Mouse (Mus musculus): ENCODE measurements around the gene Pitpnc1.

Gene Pitpnc1

GRCm38 (mm10) chr11:107283632-107284031 lies 186.9 kb downstream of the Pitpnc1 start:
- no peak for ATAC-seq (ENCODE audit: low TSS enrichment)

GRCm38 (mm10) chr11:107282481-107282880 lies 188.0 kb downstream of the Pitpnc1 start:
- ATAC-seq (ENCODE audit: low TSS enrichment) = peak; percentile 47

- no peak for ATAC-seq (ENCODE audit: low TSS enrichment)
Measured at GRCm38 (mm10) chr11:107279258-107279657, 191.2 kb downstream of the Pitpnc1 start.

GRCm38 (mm10) chr11:107276898-107277297 lies 193.6 kb downstream of the Pitpnc1 start:
- ATAC-seq (ENCODE audit: low TSS enrichment) = no peak

GRCm38 (mm10) chr11:107276337-107276736 lies 194.2 kb downstream of the Pitpnc1 start:
- ATAC-seq (ENCODE audit: low TSS enrichment) = no peak

GRCm38 (mm10) chr11:107275902-107276301 lies 194.6 kb downstream of the Pitpnc1 start:
- ATAC-seq (ENCODE audit: low TSS enrichment) = peak; percentile 64; the same call in 1 of the 2 replicates

DNA sequence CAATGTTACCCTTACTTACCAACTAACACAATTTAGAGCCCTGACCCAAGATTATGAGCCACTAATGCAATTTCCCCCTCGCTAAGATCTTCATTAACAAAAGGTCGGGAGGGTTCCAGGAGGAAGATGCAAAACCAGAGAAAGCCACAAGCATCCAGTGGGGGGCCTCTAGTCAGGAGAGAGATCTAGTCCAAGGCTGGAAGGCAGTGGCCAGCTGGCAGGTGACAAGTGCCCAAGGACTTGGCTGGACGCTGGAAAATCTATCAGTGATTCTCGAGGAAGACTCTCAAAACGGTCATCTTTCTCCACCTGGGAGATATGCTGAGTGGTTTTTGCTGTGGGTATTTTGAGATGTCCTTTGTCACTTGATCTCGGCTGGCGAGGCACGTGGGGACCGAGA lies 196.3 kb downstream of the Pitpnc1 start:
- ATAC-seq (ENCODE audit: low TSS enrichment) = no peak

DNA sequence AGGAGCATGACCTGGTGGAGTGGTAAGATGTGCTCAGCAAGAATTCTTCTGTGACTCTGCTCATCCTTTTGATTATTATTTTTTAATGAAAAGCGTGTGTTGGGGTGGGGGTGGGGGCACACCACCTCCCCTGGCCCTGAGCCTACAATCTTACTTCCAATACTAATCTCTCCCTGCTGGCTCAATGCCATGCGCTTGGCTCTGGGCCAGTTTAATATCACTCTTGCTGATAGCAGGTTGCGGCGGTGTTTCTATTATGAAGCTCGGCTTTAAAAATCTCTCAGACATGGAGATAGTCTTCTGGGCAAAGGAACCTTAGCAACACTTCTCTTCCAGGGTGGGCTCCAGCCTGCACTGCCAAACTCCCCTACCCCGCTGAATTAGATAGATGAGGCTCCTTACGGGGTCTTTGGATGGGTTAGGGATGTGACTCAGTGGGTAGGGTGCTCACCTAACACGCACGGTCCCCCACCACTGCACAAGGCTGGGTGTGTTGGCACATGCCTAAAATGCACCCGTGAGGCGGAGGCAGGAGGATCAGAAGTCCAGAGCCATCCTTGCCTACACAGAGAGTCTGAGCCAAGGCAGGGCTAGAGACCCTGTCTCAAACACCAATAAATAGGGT lies 198.0 kb downstream of the Pitpnc1 start:
- ATAC-seq (ENCODE audit: low TSS enrichment) = no peak

- ATAC-seq (ENCODE audit: low TSS enrichment) = no peak
Measured at GRCm38 (mm10) chr11:107270564-107270963, 199.9 kb downstream of the Pitpnc1 start.

DNA sequence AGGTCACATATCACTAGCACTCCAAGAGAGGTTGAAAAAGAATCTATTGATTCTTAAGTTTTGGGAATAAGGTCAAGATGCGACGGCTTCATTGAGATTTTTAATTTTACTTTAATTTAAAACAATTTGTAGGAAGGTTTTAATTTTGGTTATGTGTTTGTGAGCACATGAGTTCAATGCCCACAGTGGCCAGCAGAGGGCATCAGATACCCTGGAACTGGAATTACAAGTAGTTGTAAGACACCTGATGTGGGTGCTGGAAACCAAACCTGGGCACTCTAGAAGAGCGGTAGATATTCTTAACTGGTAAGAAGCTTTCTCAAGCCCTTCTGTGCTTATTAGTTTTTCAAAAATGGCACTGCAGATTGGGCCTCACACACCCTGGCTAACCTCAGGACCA lies 203.0 kb downstream of the Pitpnc1 start:
- no peak for ATAC-seq (ENCODE audit: low TSS enrichment)

DNA sequence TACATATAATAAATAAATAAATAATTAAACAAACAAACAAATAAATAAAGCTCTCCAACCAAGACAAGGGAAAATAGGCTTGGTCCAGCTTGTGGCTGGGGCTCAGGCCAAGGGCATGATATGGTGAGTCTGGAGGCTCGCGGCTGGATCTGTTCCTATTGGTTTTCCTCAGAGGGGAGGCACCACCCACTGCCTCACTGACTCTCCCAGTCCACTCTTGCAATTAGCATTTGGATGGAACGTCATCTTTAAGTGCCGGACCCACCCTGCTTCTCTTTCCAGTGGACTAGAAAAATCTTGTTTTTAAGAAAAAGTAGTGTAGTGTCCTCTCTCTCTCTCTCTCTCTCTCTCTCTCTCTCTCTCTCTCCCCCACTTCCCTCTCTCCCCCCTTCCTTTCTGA lies 204.6 kb downstream of the Pitpnc1 start:
- no peak for ATAC-seq (ENCODE audit: low TSS enrichment)

- no peak for ATAC-seq (ENCODE audit: low TSS enrichment)
Measured at GRCm38 (mm10) chr11:107264889-107265615, 205.4 kb downstream of the Pitpnc1 start.

- ATAC-seq (ENCODE audit: low TSS enrichment) = no peak
Measured at GRCm38 (mm10) chr11:107263838-107264237, 206.7 kb downstream of the Pitpnc1 start.

DNA sequence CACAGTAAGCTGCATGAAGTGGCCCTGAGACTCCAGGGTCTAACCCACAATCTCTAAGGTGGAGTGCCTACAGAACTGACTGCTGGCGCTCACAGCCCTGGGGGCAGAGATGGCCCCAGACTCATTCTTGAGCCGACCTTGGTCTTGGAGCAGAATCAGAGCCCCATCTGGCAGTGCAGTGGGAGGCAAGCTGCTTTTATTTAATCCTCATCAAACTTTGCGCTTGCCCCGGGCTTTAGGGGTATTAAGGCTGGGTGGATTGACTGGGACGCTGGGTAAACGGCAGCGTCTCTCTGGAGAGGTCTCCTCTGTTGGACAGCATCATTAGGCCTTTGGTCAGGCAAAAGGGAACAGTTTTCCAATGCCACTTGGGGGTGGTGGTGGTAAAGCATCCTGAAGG lies 211.1 kb downstream of the Pitpnc1 start:
- no peak for ATAC-seq (ENCODE audit: low TSS enrichment)

- ATAC-seq (ENCODE audit: low TSS enrichment) = no peak
Measured at GRCm38 (mm10) chr11:107255185-107255584, 215.3 kb downstream of the Pitpnc1 start.

GRCm38 (mm10) chr11:107254181-107254580 lies 216.3 kb downstream of the Pitpnc1 start:
- no peak for ATAC-seq (ENCODE audit: low TSS enrichment)

DNA sequence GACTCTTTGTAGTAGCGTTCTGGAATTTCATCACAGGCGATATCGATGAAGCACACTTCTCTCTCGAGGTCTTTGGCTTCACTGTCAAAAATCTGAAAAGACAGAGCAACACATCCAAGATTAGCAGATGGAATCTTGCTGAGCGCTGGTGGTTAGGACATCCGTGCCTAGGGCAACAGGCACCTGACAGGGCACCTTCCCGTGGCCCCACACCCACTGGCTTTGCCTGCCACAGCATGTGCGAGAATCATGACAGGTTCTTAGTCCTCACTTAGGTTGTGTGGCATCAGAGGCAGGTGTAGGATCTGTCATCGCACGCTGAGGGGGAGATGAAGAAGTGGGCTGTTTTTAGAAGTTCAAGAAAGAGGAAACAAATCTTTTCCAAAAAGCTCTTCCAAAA lies 218.5 kb downstream of the Pitpnc1 start:
- ATAC-seq (ENCODE audit: low TSS enrichment) = peak; percentile 34; the same call in 1 of the 2 replicates

- ATAC-seq (ENCODE audit: low TSS enrichment) = no peak
Measured at GRCm38 (mm10) chr11:107251460-107251859, 219.0 kb downstream of the Pitpnc1 start.

DNA sequence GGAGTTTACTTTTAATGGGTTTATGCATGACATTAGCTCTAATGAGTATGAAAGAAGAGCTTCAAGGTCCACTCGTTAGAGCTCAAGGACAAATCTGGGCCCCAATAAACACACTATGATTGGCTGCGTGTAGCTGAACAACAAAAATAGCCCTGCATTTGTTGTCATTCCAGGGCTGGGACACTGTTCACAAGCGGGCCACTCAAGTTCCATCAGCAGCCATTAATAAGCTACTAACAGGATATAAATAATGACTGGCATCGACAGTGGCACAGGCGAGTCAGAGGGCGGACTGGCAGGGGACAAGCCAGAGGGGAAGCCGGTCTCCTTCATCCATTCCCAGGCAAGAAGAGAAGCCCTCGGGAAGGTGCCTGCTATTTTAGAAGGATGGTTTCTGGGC lies 219.6 kb downstream of the Pitpnc1 start:
- no peak for ATAC-seq (ENCODE audit: low TSS enrichment)

GRCm38 (mm10) chr11:107248753-107249152 lies 221.7 kb downstream of the Pitpnc1 start:
- ATAC-seq (ENCODE audit: low TSS enrichment) = peak; percentile 33; the same call in 1 of the 2 replicates

DNA sequence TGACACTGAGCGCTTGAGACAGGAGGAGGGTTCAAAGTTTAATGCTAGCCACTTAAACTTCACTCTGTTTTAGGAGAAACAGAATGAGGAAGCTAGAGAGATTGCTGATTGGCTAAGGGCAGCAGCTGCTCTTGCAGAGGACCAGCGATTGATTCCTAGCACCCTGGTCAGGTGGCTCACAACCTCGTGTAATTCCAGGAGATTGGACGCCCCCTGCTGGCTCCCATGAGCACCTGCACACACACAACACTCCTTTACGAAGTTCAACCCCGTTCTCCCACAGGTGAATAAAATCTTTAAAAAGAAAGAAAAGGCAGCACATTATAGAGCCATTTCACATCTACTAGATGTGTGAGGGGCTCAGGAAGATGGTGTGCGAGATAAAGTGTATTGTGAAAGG lies 224.8 kb downstream of the Pitpnc1 start:
- ATAC-seq (ENCODE audit: low TSS enrichment) = no peak

DNA sequence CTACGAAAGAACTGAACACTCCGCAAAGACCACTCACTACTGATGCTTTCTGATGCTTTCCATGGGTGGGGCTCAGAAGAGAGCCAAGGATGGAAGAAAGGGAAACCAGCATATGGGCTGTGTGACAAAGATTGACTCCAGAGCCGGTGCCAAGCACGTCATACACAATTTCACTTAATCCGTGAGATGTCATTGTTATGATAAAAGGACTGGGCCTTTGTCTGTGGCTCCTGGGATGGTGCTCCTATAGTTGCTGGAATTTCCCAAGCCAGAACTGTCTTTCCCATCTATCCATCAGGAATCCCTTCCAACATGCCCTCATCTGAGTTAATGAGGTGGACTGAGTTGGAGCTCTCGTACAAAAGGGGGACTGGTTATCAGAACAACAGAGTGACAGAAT lies 227.4 kb downstream of the Pitpnc1 start:
- ATAC-seq (ENCODE audit: low TSS enrichment) = no peak

DNA sequence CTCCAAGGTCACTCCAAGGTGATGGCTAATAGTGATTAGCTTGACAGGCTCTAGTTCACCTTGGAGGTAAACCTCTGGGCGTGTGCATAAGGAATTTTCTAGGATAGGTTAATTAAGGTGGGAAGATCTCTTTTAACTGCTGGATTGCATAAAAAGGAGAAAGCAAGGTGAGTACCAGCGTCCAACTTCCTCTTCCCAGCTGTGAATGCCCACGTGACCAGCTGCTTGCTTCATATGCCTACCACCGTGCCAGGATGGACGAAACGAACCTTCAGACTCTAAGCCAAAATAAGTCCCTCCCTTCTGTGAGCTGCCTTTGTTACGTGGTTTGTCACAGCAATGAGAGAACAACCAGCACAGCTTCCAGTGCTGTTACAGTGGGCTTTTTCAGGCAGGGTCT lies 228.8 kb downstream of the Pitpnc1 start:
- ATAC-seq (ENCODE audit: low TSS enrichment) = no peak

- no peak for ATAC-seq (ENCODE audit: low TSS enrichment)
Measured at GRCm38 (mm10) chr11:107238506-107238905, 232.0 kb downstream of the Pitpnc1 start.

All from frontal cortex, adult (tissue).